Mouse (Mus musculus): ENCODE data around the gene Scn4b. TPM values are rescaled to one million over a fixed set of nuclear protein-coding genes. Genes with fewer than 3 reads are reported as not detected.

The Scn4b gene
- polyA plus RNA-seq, 1 experiment from 2014 or later, result not detected

- Histone ChIP-seq H3K79me2 (ENCODE audit: inconsistent target) (no peaks in the 10 kb centered on the region), H3K36me3 (ENCODE audit: inconsistent target) (no peaks in the 10 kb centered on the region), H3K4me3 (ENCODE audit: inconsistent target) (no peak overlapping the region), H3K27ac (no peak overlapping the region)
- 73% methylated on average over 4 of the region's 4 CpGs for WGBS (ENCODE audit: missing documents)
Measured at GRCm38 (mm10) chr9:45189661-45190174, 51.5 kb downstream of the Scn4b start.

DNA sequence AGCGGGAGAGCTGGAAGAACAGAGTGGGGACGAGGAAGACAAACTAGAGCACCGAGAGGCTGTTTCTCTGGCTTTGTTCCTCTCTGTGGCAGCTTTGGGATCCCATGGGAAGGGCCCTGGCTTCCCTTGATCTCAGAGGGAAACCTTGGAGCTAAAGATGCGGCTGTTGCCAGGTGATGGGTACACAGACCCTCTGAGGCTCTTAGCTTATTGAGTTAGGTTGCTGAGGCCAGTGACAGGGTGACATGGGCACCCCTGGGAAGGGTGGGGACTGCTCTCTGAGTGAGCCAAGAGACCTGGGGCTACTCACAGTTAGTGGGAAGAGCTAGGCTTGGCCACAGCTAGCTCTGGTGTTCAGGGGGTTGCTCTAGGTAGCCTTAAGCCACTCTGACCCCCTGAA lies 57.3 kb downstream of the Scn4b start:
- H3K27ac ChIP-seq, result no peak overlapping the region

DNA sequence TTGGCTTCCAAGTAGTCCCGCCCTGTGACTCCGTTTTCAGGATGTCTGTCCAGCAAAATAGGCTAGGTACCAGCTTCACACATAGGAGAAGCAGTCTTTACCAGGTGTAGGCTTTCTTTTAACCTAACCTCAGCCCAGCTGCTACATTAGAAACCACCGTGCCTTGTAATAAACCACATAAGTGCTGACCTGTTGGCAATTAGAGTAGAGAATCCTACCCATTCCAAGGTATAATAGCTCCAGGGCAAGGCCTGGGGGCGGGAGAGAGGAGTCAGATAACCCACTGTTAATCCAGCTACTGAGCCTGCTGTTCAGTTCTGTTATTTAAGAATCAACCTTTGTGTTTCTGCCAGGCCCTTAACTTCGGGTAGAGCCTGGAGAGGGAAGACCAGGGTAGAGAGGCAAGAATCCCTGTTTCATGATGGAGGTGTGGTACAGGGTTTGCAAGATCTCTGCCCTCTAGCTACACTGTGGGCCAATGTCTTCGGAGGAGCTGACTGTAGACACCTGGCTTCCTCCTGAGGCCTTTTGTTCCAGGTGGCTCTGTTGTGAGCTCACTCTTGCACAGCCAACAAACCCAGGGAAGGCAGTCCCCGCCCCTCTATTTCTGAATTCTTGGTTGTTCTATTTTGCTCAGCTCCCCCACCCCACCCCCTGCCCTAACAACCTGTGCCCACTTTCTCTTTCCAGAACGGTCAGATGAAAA lies 58.1 kb downstream of the Scn4b start:
- 92% methylated on average over 7 of the region's 8 CpGs for WGBS (ENCODE audit: missing documents)

More for the DNA sequence above, 57.3 kb downstream of the Scn4b start:
- Histone ChIP-seq H3K79me2 (ENCODE audit: inconsistent target) (no peaks in the 10 kb centered on the region), H3K36me3 (ENCODE audit: inconsistent target) (no peaks in the 10 kb centered on the region), H3K4me3 (ENCODE audit: inconsistent target) (no peak overlapping the region)
- WGBS (ENCODE audit: missing documents), result 96% methylated on average over 4 of the region's 4 CpGs

GRCm38 (mm10) chr9:45197549-45197948 lies 59.4 kb downstream of the Scn4b start:
- no peak overlapping the region for H3K27ac ChIP-seq
- H3K4me3 ChIP-seq (ENCODE audit: inconsistent target), result no peak overlapping the region
- no peaks in the 10 kb centered on the region for H3K79me2 ChIP-seq (ENCODE audit: inconsistent target)
- WGBS (ENCODE audit: missing documents), result 83% methylated on average over 5 of the region's 5 CpGs
- no peaks in the 10 kb centered on the region for H3K36me3 ChIP-seq (ENCODE audit: inconsistent target)

More for the DNA sequence above, 58.1 kb downstream of the Scn4b start:
- Histone ChIP-seq H3K36me3 (ENCODE audit: inconsistent target) (no peaks in the 10 kb centered on the region), H3K4me3 (ENCODE audit: inconsistent target) (no peak overlapping the region), H3K79me2 (ENCODE audit: inconsistent target) (no peaks in the 10 kb centered on the region), H3K27ac (no peak overlapping the region)

- 50% methylated on average over 5 of the region's 5 CpGs for WGBS (ENCODE audit: missing documents)
- Histone ChIP-seq H3K79me2 (ENCODE audit: inconsistent target) (no peaks in the 10 kb centered on the region), H3K27ac (no peak overlapping the region), H3K4me3 (ENCODE audit: inconsistent target) (no peak overlapping the region), H3K36me3 (ENCODE audit: inconsistent target) (no peaks in the 10 kb centered on the region)
Measured at GRCm38 (mm10) chr9:45201319-45201947, 63.2 kb downstream of the Scn4b start.

GRCm38 (mm10) chr9:45202021-45202798 lies 64.0 kb downstream of the Scn4b start:
- Histone ChIP-seq H3K4me3 (ENCODE audit: inconsistent target) (no peak overlapping the region), H3K79me2 (ENCODE audit: inconsistent target) (no peaks in the 10 kb centered on the region), H3K36me3 (ENCODE audit: inconsistent target) (no peaks in the 10 kb centered on the region), H3K27ac (no peak overlapping the region)
- WGBS (ENCODE audit: missing documents), result 49% methylated on average over 9 of the region's 9 CpGs

Other genes with a start within 250 kb of the Scn4b start
- 222 to 622 TPM (median 524 TPM) in 3 replicates for gene Atp5l, start 217.7 kb upstream of the Scn4b start, polyA plus RNA-seq (2018)
- gene Ube4a, start 172.8 kb upstream of the Scn4b start, polyA plus RNA-seq (2018), result 25.0 to 37.7 TPM (median 29.2 TPM) in 3 replicates
- 0.14 TPM in 1 of 3 replicates, not detected in the others for gene Cd3g, start 158.0 kb upstream of the Scn4b start, polyA plus RNA-seq (2018)
- 0.20 TPM in 1 of 3 replicates, not detected in the others for gene Cd3d, start 156.6 kb upstream of the Scn4b start, polyA plus RNA-seq (2018)
- gene Cd3e, start 128.8 kb upstream of the Scn4b start, polyA plus RNA-seq (2018), result 0.25 TPM in 1 of 3 replicates, not detected in the others
- not detected in 3 replicates for gene Mpzl2, start 98.6 kb upstream of the Scn4b start, polyA plus RNA-seq (2018)
- 0.20 to 0.46 TPM (median 0.29 TPM) in 3 replicates for gene Mpzl3, start 83.2 kb upstream of the Scn4b start, polyA plus RNA-seq (2018)
- gene Jaml, start 59.2 kb upstream of the Scn4b start, polyA plus RNA-seq (2018), result 0.38 to 11.1 TPM (median 3.0 TPM) in 3 replicates
- 0.06 to 0.18 TPM in 2 of 3 replicates, not detected in the other for gene Scn2b, start 20.6 kb upstream of the Scn4b start, polyA plus RNA-seq (2018)
- 0.32 to 0.98 TPM (median 0.83 TPM) in 3 replicates for gene BC049352, start 43.6 kb downstream of the Scn4b start, polyA plus RNA-seq (2018)
- 0.54 to 2.3 TPM (median 2.1 TPM) in 3 replicates for gene Tmprss4, start 65.7 kb downstream of the Scn4b start, polyA plus RNA-seq (2018)
- 35.9 to 150 TPM (median 72.1 TPM) in 3 replicates for gene Il10ra, start 130.8 kb downstream of the Scn4b start, polyA plus RNA-seq (2018)
- gene Tmprss13, start 180.7 kb downstream of the Scn4b start, polyA plus RNA-seq (2018), result not detected in 3 replicates
- gene Fxyd6, start 231.8 kb downstream of the Scn4b start, polyA plus RNA-seq (2018), result not detected in 3 replicates